Mouse (Mus musculus): Measurements from ENCODE around the gene Pias3.

DNA sequence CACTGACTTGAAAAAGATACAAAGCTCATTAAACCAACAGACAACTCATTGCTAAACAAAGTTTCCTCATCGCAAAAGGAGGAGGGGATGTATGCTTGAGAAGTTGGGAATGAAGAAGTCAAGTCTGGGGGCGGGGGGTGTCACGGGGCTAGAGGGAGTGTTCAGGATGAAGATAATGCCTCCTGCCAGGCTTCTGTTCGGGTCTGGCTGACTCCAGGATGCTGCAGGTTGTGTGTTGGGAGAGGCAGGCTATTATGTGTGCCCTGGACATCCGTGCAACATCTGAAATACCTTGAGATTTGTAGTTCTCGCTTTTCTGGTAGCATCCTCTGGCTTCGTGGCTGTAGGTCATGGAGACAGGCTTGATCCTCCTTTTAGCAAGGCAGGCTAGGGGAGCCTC lies 17.7 kb upstream of the Pias3 start:
- TF ChIP-seq CTCF (IDR thresholded peaks at IDR 0.05; ENCODE audit: low read depth) (no peak), EP300 (IDR thresholded peaks at IDR 0.05; ENCODE audit: low read depth) (no peak)

All from liver, embryonic 14.5 days (tissue).